Mouse (Mus musculus): ENCODE data around the gene Ppp1r9a. TPM values are rescaled to one million over a fixed set of nuclear protein-coding genes. Genes with fewer than 3 reads are reported as not detected.

The Ppp1r9a gene
- polyA plus RNA-seq, 1 experiment from 2014 or later = 23.0 TPM

GRCm38 (mm10) chr6:4987084-4987483, 84.4 kb downstream of the Ppp1r9a start:
- H3K4me3 ChIP-seq = no peak overlapping the region
- no peak overlapping the region for H3K4me2 ChIP-seq (replicated peaks)
- no peaks in the 10 kb centered on the region for H3K36me3 ChIP-seq
- no peak overlapping the region for H3K9ac ChIP-seq
- H3K4me1 ChIP-seq = peaks cover 3% of the 10 kb centered on the region; the same call in 1 of the 2 replicates
- no peak for ATAC-seq (ENCODE audit: insufficient number of reproducible peaks, insufficient read depth, low FRiP score, low TSS enrichment)
- WGBS = 92% methylated on average over 5 of the region's 5 CpGs
- no peaks in the 10 kb centered on the region for H3K9me3 ChIP-seq
- no peak overlapping the region for H3K27ac ChIP-seq
- no peaks in the 10 kb centered on the region for H3K27me3 ChIP-seq

DNA sequence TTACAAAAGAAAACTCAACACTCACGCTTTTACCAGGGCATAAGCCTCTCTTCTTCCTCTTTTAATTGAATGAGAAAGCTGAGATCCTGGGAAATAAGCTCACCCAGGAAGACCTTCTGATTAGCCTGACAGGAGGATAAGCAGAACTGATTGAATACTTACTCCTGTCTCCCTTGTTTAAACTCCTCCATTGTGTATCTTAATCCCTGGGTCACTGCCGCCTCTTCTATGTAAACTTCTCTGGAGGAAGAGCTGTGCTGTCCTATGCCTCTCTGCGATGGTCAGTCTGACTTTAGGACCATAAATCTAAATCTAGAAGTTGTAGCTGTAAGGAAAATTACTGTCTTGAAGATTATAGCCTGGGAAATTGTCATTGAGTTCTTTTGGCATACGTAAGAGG, 86.0 kb downstream of the Ppp1r9a start:
- H3K4me2 ChIP-seq (replicated peaks) = no peak overlapping the region
- WGBS = 52% methylated on average over 4 of the region's 4 CpGs
- H3K9ac ChIP-seq = no peak overlapping the region
- H3K27me3 ChIP-seq = no peaks in the 10 kb centered on the region
- no peak overlapping the region for H3K27ac ChIP-seq
- no peak overlapping the region for H3K4me3 ChIP-seq
- ATAC-seq (ENCODE audit: insufficient number of reproducible peaks, insufficient read depth, low FRiP score, low TSS enrichment) = no peak
- peaks cover 8% of the 10 kb centered on the region for H3K4me1 ChIP-seq
- no peaks in the 10 kb centered on the region for H3K36me3 ChIP-seq
- H3K9me3 ChIP-seq = no peaks in the 10 kb centered on the region

- Histone ChIP-seq H3K27me3 (no peaks in the 10 kb centered on the region), H3K4me1 (peaks cover 22% of the 10 kb centered on the region), H3K9me3 (no peaks in the 10 kb centered on the region), H3K4me2 (replicated peaks) (no peak overlapping the region), H3K4me3 (no peak overlapping the region), H3K9ac (no peak overlapping the region), H3K27ac (no peak overlapping the region), H3K36me3 (no peaks in the 10 kb centered on the region)
- WGBS = 90% methylated on average over 9 of the region's 9 CpGs
- no peak for ATAC-seq (ENCODE audit: insufficient number of reproducible peaks, insufficient read depth, low FRiP score, low TSS enrichment)
Observed at GRCm38 (mm10) chr6:4992308-4992707, 89.6 kb downstream of the Ppp1r9a start.

GRCm38 (mm10) chr6:4993600-4994160, 91.0 kb downstream of the Ppp1r9a start:
- peak overlapping the region; percentile 30; the same call in 1 of the 2 replicates for H3K9ac ChIP-seq
- WGBS = 20% methylated on average over 15 of the region's 15 CpGs
- H3K4me1 ChIP-seq = peaks cover 23% of the 10 kb centered on the region; the same call in 1 of the 2 replicates
- H3K27me3 ChIP-seq = no peaks in the 10 kb centered on the region
- H3K27ac ChIP-seq = peak overlapping the region; percentile 82
- no peaks in the 10 kb centered on the region for H3K9me3 ChIP-seq
- ATAC-seq (ENCODE audit: insufficient number of reproducible peaks, insufficient read depth, low FRiP score, low TSS enrichment) = peak; percentile 17; the same call in 1 of the 2 replicates
- peak overlapping the region; percentile 42 for H3K4me2 ChIP-seq (replicated peaks)
- H3K36me3 ChIP-seq = no peaks in the 10 kb centered on the region
- no peak overlapping the region for H3K4me3 ChIP-seq

DNA sequence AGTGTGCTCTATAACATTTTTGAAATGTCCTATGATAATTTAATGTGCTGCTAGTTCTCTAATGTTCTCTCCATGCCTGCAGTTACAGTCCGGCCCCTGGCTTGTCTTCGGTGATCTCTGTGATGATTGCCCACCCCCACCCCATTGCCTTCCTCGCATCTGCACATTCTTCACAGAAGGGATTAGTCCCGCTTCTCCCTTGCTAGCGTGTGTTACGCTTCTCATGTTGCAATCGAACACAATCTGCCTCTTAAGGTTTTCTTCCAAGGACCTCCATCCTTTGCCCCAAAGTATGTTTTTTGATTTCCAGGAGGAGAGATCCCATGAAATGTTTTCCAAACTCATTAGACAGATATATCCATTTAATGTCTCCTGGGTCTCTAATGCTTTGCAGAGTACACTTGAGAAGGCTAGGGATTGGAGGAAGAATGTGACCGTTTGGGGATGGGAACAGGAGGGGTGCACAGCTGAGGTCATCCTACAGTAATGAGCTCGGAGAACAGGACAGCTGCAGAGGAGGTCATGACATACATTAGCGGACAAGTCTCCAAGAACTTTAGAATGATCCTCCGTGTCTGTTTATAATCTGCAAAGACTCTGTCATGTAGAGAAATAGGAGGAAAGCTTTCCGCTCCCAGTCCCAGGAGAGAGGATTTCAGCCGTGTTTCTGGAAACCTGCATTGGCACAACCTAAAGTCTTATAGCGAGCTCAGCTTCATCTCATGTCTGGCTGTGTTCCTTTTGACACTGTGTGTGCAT, 91.6 kb downstream of the Ppp1r9a start:
- no peaks in the 10 kb centered on the region for H3K27me3 ChIP-seq
- no peak overlapping the region for H3K4me3 ChIP-seq
- peak overlapping the region; percentile 30; the same call in 1 of the 2 replicates for H3K9ac ChIP-seq
- H3K9me3 ChIP-seq = no peaks in the 10 kb centered on the region
- peaks cover 28% of the 10 kb centered on the region; the same call in 1 of the 2 replicates for H3K4me1 ChIP-seq
- ATAC-seq (ENCODE audit: insufficient number of reproducible peaks, insufficient read depth, low FRiP score, low TSS enrichment) = peak; percentile 91
- H3K4me2 ChIP-seq (replicated peaks) = peak overlapping the region; percentile 42
- H3K36me3 ChIP-seq = no peaks in the 10 kb centered on the region
- 13% methylated on average over 14 of the region's 14 CpGs for WGBS
- H3K27ac ChIP-seq = peak overlapping the region; percentile 82

DNA sequence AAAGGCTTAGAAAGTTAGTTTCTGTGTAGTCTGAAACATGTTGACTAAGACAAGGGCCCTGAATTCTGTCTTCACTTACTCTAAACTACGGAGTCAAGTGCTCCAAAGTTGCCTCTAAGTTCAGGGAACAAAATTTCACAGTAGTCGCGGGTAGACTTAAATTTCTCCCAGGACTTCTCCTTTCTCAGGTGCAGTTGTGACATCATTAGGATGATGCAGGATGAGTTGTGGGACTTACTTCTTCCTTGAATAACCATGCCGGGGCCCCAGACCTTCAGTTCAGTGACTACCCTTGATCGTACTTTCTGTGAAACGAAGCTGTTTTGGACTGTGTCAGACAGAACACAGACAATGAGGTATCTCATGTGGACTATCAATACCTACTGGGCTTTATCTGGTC, 94.9 kb downstream of the Ppp1r9a start:
- Histone ChIP-seq H3K27ac (peak overlapping the region; percentile 36; the same call in 1 of the 2 replicates), H3K9me3 (no peaks in the 10 kb centered on the region), H3K4me2 (replicated peaks) (no peak overlapping the region), H3K36me3 (no peaks in the 10 kb centered on the region), H3K9ac (no peak overlapping the region), H3K27me3 (no peaks in the 10 kb centered on the region), H3K4me1 (peaks cover 29% of the 10 kb centered on the region; the same call in 1 of the 2 replicates), H3K4me3 (no peak overlapping the region)
- 91% methylated on average over 6 of the region's 6 CpGs for WGBS
- ATAC-seq (ENCODE audit: insufficient number of reproducible peaks, insufficient read depth, low FRiP score, low TSS enrichment) = no peak

DNA sequence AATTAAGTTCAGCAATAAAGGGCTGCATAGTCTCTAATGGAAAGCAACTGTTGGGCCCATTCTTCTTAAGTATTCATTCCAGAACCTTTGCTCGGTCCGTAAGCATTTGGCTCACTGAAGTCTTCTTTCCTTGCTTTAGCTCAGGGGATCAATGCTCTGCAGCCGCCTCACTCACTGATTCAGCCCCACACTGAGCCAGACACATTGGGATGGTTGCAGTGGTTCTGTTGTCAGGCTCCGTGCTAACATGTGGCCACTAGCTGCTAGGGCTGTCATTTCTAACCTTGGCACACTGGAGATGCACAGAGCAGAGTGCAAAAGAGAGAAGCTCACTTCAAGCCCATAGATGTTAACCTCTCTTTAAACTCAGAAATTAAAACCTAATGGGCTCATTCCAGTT, 96.2 kb downstream of the Ppp1r9a start:
- Histone ChIP-seq H3K27me3 (no peaks in the 10 kb centered on the region), H3K4me1 (peaks cover 22% of the 10 kb centered on the region; the same call in 1 of the 2 replicates), H3K36me3 (no peaks in the 10 kb centered on the region), H3K4me3 (no peak overlapping the region), H3K9ac (no peak overlapping the region), H3K27ac (peak overlapping the region; percentile 67), H3K9me3 (no peaks in the 10 kb centered on the region), H3K4me2 (replicated peaks) (no peak overlapping the region)
- no peak for ATAC-seq (ENCODE audit: insufficient number of reproducible peaks, insufficient read depth, low FRiP score, low TSS enrichment)
- WGBS = 37% methylated on average over 4 of the region's 4 CpGs

DNA sequence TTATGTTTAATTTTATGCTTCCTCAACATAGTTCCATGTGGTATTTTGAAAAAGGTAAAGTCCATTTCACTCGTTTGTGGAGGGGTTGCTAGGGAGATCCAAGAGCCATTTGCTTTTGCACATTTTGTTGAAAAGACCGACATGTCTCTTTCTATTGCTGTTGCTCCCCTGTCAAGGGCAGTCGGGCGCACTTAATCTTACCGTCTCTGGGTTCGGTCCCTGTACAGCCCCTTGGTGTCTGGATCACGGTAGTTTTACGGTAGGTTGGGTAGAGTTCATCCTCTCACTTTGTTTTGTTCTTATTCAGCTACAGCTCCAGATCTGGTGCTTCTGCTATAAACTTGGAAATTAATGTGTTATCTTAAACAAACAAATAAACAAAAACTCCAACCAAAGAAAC, 98.1 kb downstream of the Ppp1r9a start:
- H3K36me3 ChIP-seq = no peaks in the 10 kb centered on the region
- no peak overlapping the region for H3K27ac ChIP-seq
- no peak overlapping the region for H3K9ac ChIP-seq
- 0 out of 2 replicates have a peak, but pooled peaks cover 10% of the 10 kb centered on the region for H3K4me1 ChIP-seq
- H3K4me3 ChIP-seq = no peak overlapping the region
- 66% methylated on average over 8 of the region's 8 CpGs for WGBS
- H3K4me2 ChIP-seq (replicated peaks) = no peak overlapping the region
- ATAC-seq (ENCODE audit: insufficient number of reproducible peaks, insufficient read depth, low FRiP score, low TSS enrichment) = no peak
- no peaks in the 10 kb centered on the region for H3K9me3 ChIP-seq
- no peaks in the 10 kb centered on the region for H3K27me3 ChIP-seq

DNA sequence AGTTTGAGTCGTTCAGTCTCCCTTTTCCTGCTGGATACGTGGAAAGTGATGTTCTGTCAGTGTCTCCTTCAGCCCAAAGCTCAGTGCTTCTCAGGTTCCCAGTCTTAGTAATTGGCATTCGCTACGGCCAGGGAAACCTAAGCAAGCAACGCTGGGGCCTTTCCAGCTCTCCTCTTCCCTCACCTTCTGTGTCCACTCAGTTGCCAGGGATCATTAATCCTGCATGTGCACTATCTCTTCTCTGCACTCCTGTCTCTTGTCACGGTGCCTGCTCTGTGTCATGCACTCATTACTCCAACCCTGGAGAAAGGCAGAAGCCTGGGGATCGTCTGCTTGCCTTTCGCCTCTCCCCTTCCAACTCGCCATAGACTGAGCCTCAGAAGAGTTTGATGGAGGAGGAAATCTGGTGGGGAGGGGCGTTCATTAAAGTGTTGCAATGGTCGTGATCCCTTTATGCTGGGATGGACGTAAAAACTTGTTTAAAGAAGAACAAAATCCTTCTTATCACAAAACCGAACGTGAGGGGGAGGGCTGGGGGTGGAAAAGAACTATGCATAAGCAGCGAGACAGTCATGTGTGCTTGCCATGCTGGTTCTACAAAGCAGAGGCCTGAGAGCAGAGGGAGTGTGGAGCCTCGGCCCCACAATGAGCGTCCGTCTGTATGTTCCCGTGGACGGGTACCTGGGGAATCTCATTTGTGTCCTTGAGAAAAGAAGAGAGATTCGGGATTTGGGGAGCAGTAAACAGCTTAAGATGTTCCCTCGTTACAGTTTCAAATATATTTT, 103.0 kb downstream of the Ppp1r9a start:
- H3K4me1 ChIP-seq = peaks cover 5% of the 10 kb centered on the region; the same call in 1 of the 2 replicates
- no peak overlapping the region for H3K4me2 ChIP-seq (replicated peaks)
- H3K9me3 ChIP-seq = no peaks in the 10 kb centered on the region
- no peaks in the 10 kb centered on the region for H3K27me3 ChIP-seq
- no peak for ATAC-seq (ENCODE audit: insufficient number of reproducible peaks, insufficient read depth, low FRiP score, low TSS enrichment)
- H3K36me3 ChIP-seq = no peaks in the 10 kb centered on the region
- 51% methylated on average over 22 of the region's 22 CpGs for WGBS
- no peak overlapping the region for H3K4me3 ChIP-seq
- H3K27ac ChIP-seq = peak overlapping the region; percentile 17; the same call in 1 of the 2 replicates
- no peak overlapping the region for H3K9ac ChIP-seq

DNA sequence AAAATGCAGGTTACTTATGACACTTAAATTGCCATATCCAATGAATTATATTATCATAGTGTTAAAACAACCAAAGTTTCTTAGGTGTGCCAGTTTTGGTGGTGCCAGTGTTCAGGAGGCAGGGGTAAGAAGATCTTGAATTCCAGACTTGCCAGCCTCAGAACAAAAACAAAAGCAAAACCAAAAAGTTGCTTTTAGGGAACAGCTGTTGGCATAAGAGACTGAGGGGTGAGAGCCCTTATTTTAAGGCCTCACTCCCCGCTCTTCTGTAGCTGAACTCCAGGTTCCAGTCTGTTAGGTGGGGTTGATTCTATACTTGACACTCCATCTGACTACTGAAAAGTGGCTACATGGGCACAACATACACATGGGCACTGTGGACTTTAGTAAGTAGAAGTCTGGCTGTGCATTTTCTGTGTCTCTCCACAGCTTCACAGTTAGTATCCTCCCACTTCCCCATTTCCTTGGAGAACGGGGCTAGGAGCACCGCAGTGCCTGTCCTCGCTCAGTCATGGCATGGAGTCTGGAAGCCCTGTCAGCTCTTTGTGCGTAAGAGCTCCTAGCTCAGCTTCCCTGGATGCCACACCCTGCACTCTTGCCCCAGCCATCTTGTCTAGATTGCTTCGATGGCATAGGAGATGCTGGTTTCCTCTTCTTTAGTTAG, 103.7 kb downstream of the Ppp1r9a start:
- no peak for ATAC-seq (ENCODE audit: insufficient number of reproducible peaks, insufficient read depth, low FRiP score, low TSS enrichment)

DNA sequence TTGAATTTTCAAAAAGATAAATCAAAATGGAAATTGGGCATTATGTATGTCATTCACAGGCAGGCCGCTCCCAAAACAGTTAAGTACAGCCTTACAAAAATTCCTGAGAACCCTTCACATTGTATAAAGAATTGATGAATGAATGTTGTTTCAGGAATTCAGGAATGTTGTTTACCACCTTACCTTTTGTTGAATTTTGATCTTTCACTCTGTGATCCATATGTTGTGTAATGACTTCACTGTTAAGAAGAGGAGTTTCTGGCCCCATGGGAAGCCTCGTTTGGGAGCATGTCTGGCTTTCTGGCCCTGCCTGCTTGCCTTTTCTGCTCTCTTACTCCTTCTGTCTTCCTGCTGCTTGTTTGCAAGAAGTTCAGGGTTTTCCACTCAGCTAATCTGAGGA, 105.4 kb downstream of the Ppp1r9a start:
- no peaks in the 10 kb centered on the region for H3K27me3 ChIP-seq
- no peak overlapping the region for H3K9ac ChIP-seq
- no peak for ATAC-seq (ENCODE audit: insufficient number of reproducible peaks, insufficient read depth, low FRiP score, low TSS enrichment)
- H3K4me1 ChIP-seq = peaks cover 20% of the 10 kb centered on the region
- no peak overlapping the region for H3K4me3 ChIP-seq
- no peak overlapping the region for H3K27ac ChIP-seq
- no peaks in the 10 kb centered on the region for H3K9me3 ChIP-seq
- no peaks in the 10 kb centered on the region for H3K36me3 ChIP-seq
- WGBS = 55% methylated on average over 2 of the region's 2 CpGs
- H3K4me2 ChIP-seq (replicated peaks) = no peak overlapping the region

More for the DNA sequence above, 103.7 kb downstream of the Ppp1r9a start:
- H3K4me3 ChIP-seq = no peak overlapping the region
- H3K4me2 ChIP-seq (replicated peaks) = no peak overlapping the region
- peaks cover 12% of the 10 kb centered on the region for H3K4me1 ChIP-seq
- H3K9ac ChIP-seq = no peak overlapping the region
- no peaks in the 10 kb centered on the region for H3K36me3 ChIP-seq
- no peaks in the 10 kb centered on the region for H3K27me3 ChIP-seq
- no peak overlapping the region for H3K27ac ChIP-seq
- 85% methylated on average over 6 of the region's 6 CpGs for WGBS
- H3K9me3 ChIP-seq = no peaks in the 10 kb centered on the region
